Mouse (Mus musculus) heart, adult 2 months (tissue): Measurements from ENCODE around the gene Nt5c3b. TPM values are rescaled to one million over a fixed set of nuclear protein-coding genes. Genes with fewer than 3 reads are reported as not detected.

Experiments
- DNase-seq, 2 experiments: peaks; one replicate each; pipeline ENCODE4 v3.0.0; 2021
- H3K27ac ChIP-seq: fragments of 200-600 bp; 2 replicates; pipeline ENCODE4 v1.8.1; 2022
- H3K27me3 ChIP-seq: fragments of 200-500 bp; 2 replicates; pipeline ENCODE4 v1.6.1; 2012; ENCODE audit warnings: mild to moderate bottlenecking, low read length, inconsistent platforms, mixed read lengths; ENCODE audit not compliant: control insufficient read depth, insufficient read depth
- H3K36me3 ChIP-seq: fragments of 200-500 bp; 2 replicates; pipeline ENCODE4 v1.6.1; 2012; ENCODE audit warnings: low read length, inconsistent platforms; ENCODE audit not compliant: control insufficient read depth, insufficient read depth
- H3K4me1 ChIP-seq: fragments of 200-500 bp; 2 replicates; pipeline ENCODE4 v1.6.1; 2011; ENCODE audit warnings: low read length; ENCODE audit not compliant: control insufficient read depth, insufficient read depth
- H3K4me3 ChIP-seq: fragments of 200-600 bp; 2 replicates; pipeline ENCODE4 v1.8.1; 2022
- H3K79me2 ChIP-seq: fragments of 200-500 bp; replicated peaks from 2 replicates; pipeline ENCODE4 v1.6.1; 2012; ENCODE audit warnings: mild to moderate bottlenecking, inconsistent platforms, low read length, moderate library complexity, mixed read lengths; ENCODE audit not compliant: control insufficient read depth, insufficient read depth
- H3K9ac ChIP-seq: fragments of 200-500 bp; 2 replicates; pipeline ENCODE4 v1.6.1; 2012; ENCODE audit warnings: low read depth, mild to moderate bottlenecking, control low read depth, inconsistent platforms, low read length, mixed read lengths
- CTCF ChIP-seq: fragments of 200-600 bp; IDR thresholded peaks from 2 replicates; pipeline ENCODE4 v1.8.1; 2022; ENCODE audit warnings: antibody characterized with exemption, mild to moderate bottlenecking, moderate library complexity
- EP300 ChIP-seq: fragments of 200-500 bp; IDR thresholded peaks from 2 replicates; pipeline ENCODE4 v1.6.1; 2011; ENCODE audit warnings: low read depth, low read length, control low read depth; ENCODE audit not compliant: insufficient read depth
- POLR2A ChIP-seq: fragments of 200-500 bp; IDR thresholded peaks from 2 replicates; pipeline ENCODE4 v1.6.1; 2011; ENCODE audit warnings: mild to moderate bottlenecking, low read depth, low read length, control low read depth; ENCODE audit not compliant: insufficient read depth
- WGBS: fragments of 180-500 bp; shearing (Covaris S2); methylation state at CpG from one replicate; pipeline ENCODE4 v1.1.7; 2018; 5-methylcytosine and 5-hydroxymethylcytosine counted together
- intact Hi-C: fragments of 180-260 bp; cut with DNase I; formaldehyde crosslinking; loops from one replicate; pipeline ENCODE4 v1.15.1; 2025
- long read RNA-seq: library from polyadenylated mRNA; stranded (forward); transcript quantifications from one replicate; pipeline ENCODE4 v2.0.0, GENCODE M21; 2021
- polyA plus RNA-seq: library from polyadenylated mRNA; depleted of rRNA; stranded (reverse); fragments of >200 nt; gene quantifications from 2 replicates; pipeline ENCODE4 v1.2.3, GENCODE M21; 2012; rRNA removed
- total RNA-seq, 2 experiments: library from RNA; stranded (reverse); gene quantifications; 2 replicates each; pipeline ENCODE4 v1.2.3; 2021

Gene Nt5c3b
- total RNA-seq = 10 to 100 TPM; 23.5 to 24.1 TPM
- 44.0 and 63.3 TPM in 2 replicates for polyA plus RNA-seq
- long read RNA-seq, transcript Nt5c3b-201 (9 exons, 1,399 nt) = major isoform, 13 of 13 reads
- long read RNA-seq, partial matches to known transcripts = 0 of 13 reads
- long read RNA-seq, other reads (novel, unspliced or antisense) = 0 of 13 reads

GRCm38 (mm10) chr11:100441797-100442196 lies at the start of gene Nt5c3b, which contains the start of gene Klhl10:
Gene Nt5c3b (minus strand): TSS chr11:100441808.
Gene Klhl10 (plus strand): TSS chr11:100441917.
- intact Hi-C loops = loop anchor here (1.0 to 10.0 kb wide), 2 partner anchors 31 to 1743 kb away; partner anchors contain the start of genes G6pc3, Klhl11 and Lsm12
- peaks cover 2% of the 10 kb centered on the region; the same call in 1 of the 2 replicates for H3K4me1 ChIP-seq
- no peak for TF ChIP-seq EP300
- TF ChIP-seq POLR2A = no peak
- TF ChIP-seq CTCF = no peak
- H3K27me3 ChIP-seq = no peaks in the 10 kb centered on the region
- WGBS = 92% methylated on average over 8 of the region's 8 CpGs
- H3K36me3 ChIP-seq = no peaks in the 10 kb centered on the region
- peak within 1 kb of the TSS; percentile 96 for H3K9ac ChIP-seq
- H3K27ac ChIP-seq = peak within 1 kb of the TSS; percentile 69
- no peak for DNase-seq
- H3K4me3 ChIP-seq = peak within 1 kb of the TSS; percentile 67
- H3K79me2 ChIP-seq = 0 out of 2 replicates have a peak, but pooled peaks cover 2% of the 10 kb centered on the region

- no peaks in the 10 kb centered on the region for H3K79me2 ChIP-seq
- H3K27ac ChIP-seq = no peak overlapping the region
- H3K27me3 ChIP-seq = no peaks in the 10 kb centered on the region
- intact Hi-C loops = no loop called here
- H3K4me1 ChIP-seq = no peaks in the 10 kb centered on the region
- no peak for TF ChIP-seq POLR2A
- TF ChIP-seq EP300 = no peak
- peak; percentile 53 for TF ChIP-seq CTCF
- H3K36me3 ChIP-seq = no peaks in the 10 kb centered on the region
- no peak overlapping the region for H3K4me3 ChIP-seq
- DNase-seq = no peak
- 90% methylated on average over 6 of the region's 6 CpGs for whole genome bisulfite sequencing
- no peak overlapping the region for H3K9ac ChIP-seq
Measured at GRCm38 (mm10) chr11:100490951-100491350, 49.3 kb upstream of the Nt5c3b start.

GRCm38 (mm10) chr11:100485801-100486538 lies 44.4 kb upstream of the Nt5c3b start:
- H3K27ac ChIP-seq = no peak overlapping the region
- H3K36me3 ChIP-seq = no peaks in the 10 kb centered on the region
- no peak overlapping the region for H3K4me3 ChIP-seq
- peak in 1 of 2 experiments; percentile 24 for DNase-seq
- H3K9ac ChIP-seq = no peak overlapping the region
- TF ChIP-seq POLR2A = no peak
- peak; percentile 66 for TF ChIP-seq CTCF
- no peak for TF ChIP-seq EP300
- 85% methylated on average over 8 of the region's 8 CpGs for WGBS
- H3K4me1 ChIP-seq = no peaks in the 10 kb centered on the region
- no peaks in the 10 kb centered on the region for H3K27me3 ChIP-seq
- H3K79me2 ChIP-seq = no peaks in the 10 kb centered on the region
- intact Hi-C loops = loop anchor here (2.0 kb wide), 1 partner anchor 69 kb away; no protein-coding TSS in a partner anchor

- Histone ChIP-seq H3K36me3 (no peaks in the 10 kb centered on the region), H3K27ac (no peak overlapping the region), H3K79me2 (no peaks in the 10 kb centered on the region), H3K4me1 (no peaks in the 10 kb centered on the region), H3K4me3 (no peak overlapping the region), H3K27me3 (no peaks in the 10 kb centered on the region), H3K9ac (no peak overlapping the region)
- DNase-seq = no peak
- WGBS = 91% methylated on average over 3 of the region's 3 CpGs
- TF ChIP-seq CTCF = no peak
- TF ChIP-seq POLR2A = no peak
- TF ChIP-seq EP300 = no peak
- intact Hi-C loops = loop anchor here (2.0 kb wide), 1 partner anchor 70 kb away; no protein-coding TSS in a partner anchor
Measured at GRCm38 (mm10) chr11:100484461-100484860, 42.9 kb upstream of the Nt5c3b start.

GRCm38 (mm10) chr11:100479152-100479551 lies 37.5 kb upstream of the Nt5c3b start:
- Histone ChIP-seq H3K9ac (no peak overlapping the region), H3K79me2 (no peaks in the 10 kb centered on the region), H3K27me3 (no peaks in the 10 kb centered on the region), H3K36me3 (0 out of 2 replicates have a peak, but pooled peaks cover 3% of the 10 kb centered on the region), H3K4me1 (no peaks in the 10 kb centered on the region), H3K4me3 (no peak overlapping the region), H3K27ac (no peak overlapping the region)
- intact Hi-C loops = no loop called here
- DNase-seq = no peak
- WGBS = 78% methylated on average over 7 of the region's 7 CpGs
- TF ChIP-seq POLR2A (no peak), EP300 (no peak), CTCF (no peak)

GRCm38 (mm10) chr11:100476281-100476680 lies 34.7 kb upstream of the Nt5c3b start:
- WGBS = 78% methylated on average over 5 of the region's 5 CpGs
- H3K79me2 ChIP-seq = peaks cover 7% of the 10 kb centered on the region
- H3K4me3 ChIP-seq = no peak overlapping the region
- H3K27ac ChIP-seq = no peak overlapping the region
- TF ChIP-seq POLR2A (no peak), CTCF (no peak), EP300 (no peak)
- H3K4me1 ChIP-seq = peaks cover 3% of the 10 kb centered on the region
- intact Hi-C loops = no loop called here
- no peaks in the 10 kb centered on the region for H3K27me3 ChIP-seq
- H3K36me3 ChIP-seq = peaks cover 4% of the 10 kb centered on the region; the same call in 1 of the 2 replicates
- no peak for DNase-seq
- H3K9ac ChIP-seq = no peak overlapping the region
